ENCODE assay signal across 12 mouse cellular contexts in the genomic region with DNA sequence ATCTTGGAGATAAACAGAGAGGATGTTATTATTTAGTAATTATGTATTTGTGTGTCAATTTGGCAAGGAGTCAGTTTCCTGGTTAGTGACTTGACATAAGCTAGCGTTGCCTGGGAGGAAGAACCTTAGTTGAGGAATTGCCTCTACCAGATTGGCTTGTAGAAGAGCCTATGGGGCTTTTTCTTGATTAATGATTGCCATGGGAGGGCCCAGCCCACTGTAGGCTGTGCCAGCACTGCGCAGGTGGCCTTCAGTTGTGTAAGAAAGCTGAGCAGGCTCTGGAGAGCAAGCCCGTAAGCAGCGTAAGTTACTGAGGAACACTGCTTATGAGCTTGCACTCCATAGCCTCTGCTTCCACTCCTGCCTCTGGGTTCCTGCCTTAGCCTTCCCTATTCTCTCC. TPM values are rescaled to one million over a fixed set of nuclear protein-coding genes. Genes with fewer than 3 reads are reported as not detected.
A peak's percentile ranks its signal among the peaks of the same experiment; 100 is the strongest.
DNase-seq lines count a peak whose midpoint lies in the region; ATAC-seq and TF ChIP-seq lines count a peak whose summit lies in the region.
"Had no signal": no experiment of that assay in that cellular context is flagged by ENCODE, and none has a peak within 500 bp of the region (broad histone marks: within the 10 kb centered on the region; RNA-seq: fewer than 3 reads in every experiment).

No protein-coding gene starts in this region.

- 18% methylated on average over 4 of the region's 4 CpGs for WGBS in kidney, adult 2 months
- 55% methylated on average over 4 of the region's 4 CpGs for WGBS in liver, embryonic 12.5 days (ENCODE audit: insufficient replicate concordance)
- WGBS in hindbrain, embryonic 14.5 days = 77% methylated on average over 4 of the region's 4 CpGs
- 75% methylated on average over 4 of the region's 4 CpGs for WGBS in forebrain, embryonic 13.5 days
- 84% methylated on average over 4 of the region's 4 CpGs for WGBS in hindbrain, embryonic 10.5 days

- H3K27me3 ChIP-seq in kidney, adult 2 months (replicated peaks; ENCODE audit: control insufficient read depth, insufficient read depth, low read length) = no peaks in the 10 kb centered on the region
- H3K27me3 ChIP-seq in liver, embryonic 12.5 days (replicated peaks) = no peaks in the 10 kb centered on the region
- H3K27me3 ChIP-seq in hindbrain, embryonic 14.5 days (ENCODE audit: control insufficient read depth, insufficient read depth, low read length) = no peaks in the 10 kb centered on the region
- H3K27me3 ChIP-seq in forebrain, embryonic 13.5 days = no peaks in the 10 kb centered on the region
- H3K27me3 ChIP-seq in hindbrain, embryonic 10.5 days (ENCODE audit: insufficient read depth, poor library complexity, severe bottlenecking) = no peaks in the 10 kb centered on the region
- H3K27me3 ChIP-seq: limb, embryonic 15.5 days had no signal

- DNase-seq in adrenal gland, postnatal 14 days = peak; percentile 61
- DNase-seq in kidney, adult 2 months = peak; percentile 95
- DNase-seq in lung, postnatal 36 days = peak; percentile 82
- no peak for DNase-seq in cerebellum, postnatal 10 days
- no peak for DNase-seq in hindbrain, embryonic 14.5 days (ENCODE audit: low spot score)
- no peak for DNase-seq in hindbrain, embryonic 10.5 days (ENCODE audit: low spot score)
- DNase-seq: layer of hippocampus, adult 9-11 months; thymus, postnatal 14 days had no signal

- ATAC-seq in liver, embryonic 12.5 days = peak; percentile 44; the same call in 1 of the 2 replicates
- no peak for ATAC-seq in hindbrain, embryonic 14.5 days (ENCODE audit: low FRiP score)
- ATAC-seq in forebrain, embryonic 13.5 days = no peak

- H3K4me2 ChIP-seq in liver, embryonic 12.5 days = no peak overlapping the region
- no peak overlapping the region for H3K4me2 ChIP-seq in hindbrain, embryonic 14.5 days (replicated peaks)
- no peak overlapping the region for H3K4me2 ChIP-seq in forebrain, embryonic 13.5 days
- H3K4me2 ChIP-seq: limb, embryonic 15.5 days had no signal

- peak overlapping the region; percentile 72 for H3K27ac ChIP-seq in kidney, adult 2 months (ENCODE audit: insufficient read depth, low read depth, low read length)
- H3K27ac ChIP-seq in liver, embryonic 12.5 days = no peak overlapping the region
- no peak overlapping the region for H3K27ac ChIP-seq in hindbrain, embryonic 14.5 days
- no peak overlapping the region for H3K27ac ChIP-seq in forebrain, embryonic 13.5 days
- no peak overlapping the region for H3K27ac ChIP-seq in hindbrain, embryonic 10.5 days
- H3K27ac ChIP-seq: limb, embryonic 15.5 days had no signal

- H3K9me3 ChIP-seq in liver, embryonic 12.5 days (replicated peaks) = no peaks in the 10 kb centered on the region
- no peaks in the 10 kb centered on the region for H3K9me3 ChIP-seq in hindbrain, embryonic 14.5 days (ENCODE audit: control insufficient read depth, low read length)
- H3K9me3 ChIP-seq in forebrain, embryonic 13.5 days (replicated peaks) = no peaks in the 10 kb centered on the region
- H3K9me3 ChIP-seq in hindbrain, embryonic 10.5 days = no peaks in the 10 kb centered on the region
- H3K9me3 ChIP-seq: limb, embryonic 15.5 days had no signal

- H3K4me3 ChIP-seq in kidney, adult 2 months (ENCODE audit: insufficient read depth, low read depth, low read length) = no peak overlapping the region
- no peak overlapping the region for H3K4me3 ChIP-seq in liver, embryonic 12.5 days
- H3K4me3 ChIP-seq in hindbrain, embryonic 14.5 days (replicated peaks; ENCODE audit: low read length) = no peak overlapping the region
- no peak overlapping the region for H3K4me3 ChIP-seq in forebrain, embryonic 13.5 days
- no peak overlapping the region for H3K4me3 ChIP-seq in hindbrain, embryonic 10.5 days
- H3K4me3 ChIP-seq: limb, embryonic 15.5 days had no signal

- peaks cover 12% of the 10 kb centered on the region for H3K4me1 ChIP-seq in kidney, adult 2 months (ENCODE audit: control insufficient read depth, insufficient read depth, low read length)
- H3K4me1 ChIP-seq in liver, embryonic 12.5 days = no peaks in the 10 kb centered on the region
- H3K4me1 ChIP-seq in hindbrain, embryonic 14.5 days (replicated peaks; ENCODE audit: control insufficient read depth, insufficient read depth, low read length) = no peaks in the 10 kb centered on the region
- H3K4me1 ChIP-seq in forebrain, embryonic 13.5 days = no peaks in the 10 kb centered on the region
- peaks cover 6% of the 10 kb centered on the region; the same call in 1 of the 2 replicates for H3K4me1 ChIP-seq in hindbrain, embryonic 10.5 days (replicated peaks)
- H3K4me1 ChIP-seq: limb, embryonic 15.5 days had no signal

- TF ChIP-seq CTCF in kidney, adult 2 months (conservative IDR thresholded peaks at IDR 0.05; ENCODE audit: insufficient read depth, insufficient read length, low read depth, low read length) = no peak

- no peak overlapping the region for H3K9ac ChIP-seq in liver, embryonic 12.5 days
- H3K9ac ChIP-seq in hindbrain, embryonic 14.5 days = no peak overlapping the region
- H3K9ac ChIP-seq in forebrain, embryonic 13.5 days = no peak overlapping the region
- H3K9ac ChIP-seq: limb, embryonic 15.5 days had no signal

- H3K36me3 ChIP-seq in kidney, adult 2 months (ENCODE audit: control insufficient read depth, insufficient read depth, low read length) = no peaks in the 10 kb centered on the region
- no peaks in the 10 kb centered on the region for H3K36me3 ChIP-seq in liver, embryonic 12.5 days
- no peaks in the 10 kb centered on the region for H3K36me3 ChIP-seq in hindbrain, embryonic 14.5 days (replicated peaks; ENCODE audit: control insufficient read depth, insufficient read depth)
- no peaks in the 10 kb centered on the region for H3K36me3 ChIP-seq in forebrain, embryonic 13.5 days (ENCODE audit: poor library complexity, severe bottlenecking)
- H3K36me3 ChIP-seq in hindbrain, embryonic 10.5 days = no peaks in the 10 kb centered on the region
- H3K36me3 ChIP-seq: limb, embryonic 15.5 days had no signal

- TF ChIP-seq POLR2A in kidney, adult 2 months (IDR thresholded peaks at IDR 0.05; ENCODE audit: low read depth, low read length) = no peak

RNA-seq across cellular contexts. Expression of gene Shank2, which starts 7.3 kb away (rescaled TPM):
- 3.8 and 5.6 TPM in 2 replicates for total RNA-seq in adrenal gland, postnatal 14 days (2021)
- polyA plus RNA-seq in kidney, adult 2 months (2012; rRNA removed) = 16.1 and 17.1 TPM in 2 replicates
- polyA plus RNA-seq in liver, embryonic 12.5 days (2016; fragmentation: Nextera tagmentation; extraction: Ambion mirVana) = 0.31 and 0.48 TPM in 2 replicates
- polyA plus RNA-seq in hindbrain, embryonic 14.5 days (2014; fragmentation: Nextera tagmentation; extraction: Ambion mirVana) = 10.7 and 11.3 TPM in 2 replicates
- 4.1 and 4.9 TPM in 2 replicates for polyA plus RNA-seq in forebrain, embryonic 13.5 days (2015; fragmentation: Nextera tagmentation; extraction: Ambion mirVana)
- polyA plus RNA-seq in hindbrain, embryonic 10.5 days (2016; fragmentation: Nextera tagmentation; extraction: Ambion mirVana) = 0.95 and 1.6 TPM in 2 replicates
- total RNA-seq: common myeloid progenitor, adult 5-6 weeks had no signal

Comparison
In these comparisons a context has a peak if more than half of its experiments do, and no peak if none do; other contexts are left out.
1. DNase-seq: peak in adrenal gland, postnatal 14 days (single experiment), kidney, adult 2 months (single experiment) and lung, postnatal 36 days (single experiment); none in cerebellum, postnatal 10 days (0 of 2), hindbrain, embryonic 14.5 days (single experiment) and hindbrain, embryonic 10.5 days (single experiment).